Mouse (Mus musculus) kidney, embryonic 16.5 days (tissue): ENCODE results near the gene Smo. TPM values are rescaled to one million over a fixed set of nuclear protein-coding genes. Genes with fewer than 3 reads are reported as not detected.

Source experiments
- ATAC-seq: fragments of 200-750 bp; cut with Nextera tagmentation; 2 replicates; pipeline ENCODE4 v1.8.0; 2017; ENCODE audit warnings: moderate TSS enrichment; ENCODE audit not compliant: low FRiP score, low TSS enrichment
- H3K27ac ChIP-seq: fragments of 300-500 bp; sonication (generic); 2 replicates; pipeline ENCODE4 v1.5.1; 2014; ENCODE audit warnings: low read length
- H3K27me3 ChIP-seq: fragments of 300-500 bp; sonication (generic); 2 replicates; pipeline ENCODE4 v1.6.1; 2014; ENCODE audit warnings: low read length, control low read depth, mixed read lengths; ENCODE audit not compliant: insufficient read depth
- H3K36me3 ChIP-seq: fragments of 300-500 bp; sonication (generic); 2 replicates; pipeline ENCODE4 v1.6.1; 2014; ENCODE audit warnings: low read length, control low read depth, mixed read lengths; ENCODE audit not compliant: insufficient read depth
- H3K4me1 ChIP-seq: fragments of 300-500 bp; sonication (generic); 2 replicates; pipeline ENCODE4 v1.6.1; 2014; ENCODE audit warnings: low read length, control low read depth, mixed read lengths; ENCODE audit not compliant: insufficient read depth
- H3K4me2 ChIP-seq: fragments of 300-500 bp; sonication (generic); replicated peaks from 2 replicates; pipeline ENCODE4 v1.6.1; 2014; ENCODE audit warnings: low read depth, low read length
- H3K4me3 ChIP-seq: fragments of 300-500 bp; sonication (generic); 2 replicates; pipeline ENCODE4 v1.5.1; 2014; ENCODE audit warnings: mild to moderate bottlenecking, low read length
- H3K9ac ChIP-seq: fragments of 300-500 bp; sonication (generic); replicated peaks from 2 replicates; pipeline ENCODE4 v1.6.1; 2014; ENCODE audit warnings: low read length
- H3K9me3 ChIP-seq: fragments of 300-500 bp; sonication (generic); 2 replicates; pipeline ENCODE4 v1.6.1; 2016; ENCODE audit warnings: low read length, control low read depth
- WGBS: fragments of 180-500 bp; shearing (Covaris S2); extraction: QIAGEN DNeasy Blood & Tissue Kit; methylation state at CpG from one replicate; pipeline ENCODE4 v1.1.7; 2014; 5-methylcytosine and 5-hydroxymethylcytosine counted together
- polyA plus RNA-seq: library from polyadenylated mRNA; unstranded; fragments of >200 nt; fragmentation: Nextera tagmentation; extraction: Ambion mirVana; gene quantifications from 2 replicates; pipeline ENCODE4 v1.2.1, GENCODE M21; 2015

Gene Smo
- polyA plus RNA-seq, 1 experiment from 2014 or later, result 42.9 TPM

GRCm38 (mm10) chr6:29768791-29769441 lies 33.6 kb downstream of the Smo start:
- H3K27ac ChIP-seq, result peak overlapping the region; percentile 91
- peak overlapping the region; percentile 92 for H3K4me3 ChIP-seq
- ATAC-seq, result no peak; the same call in 1 of the 2 replicates

GRCm38 (mm10) chr6:29770672-29771321 lies 35.5 kb downstream of the Smo start:
- no peak for ATAC-seq
- Histone ChIP-seq H3K9me3 (no peaks in the 10 kb centered on the region), H3K4me3 (no peak overlapping the region), H3K36me3 (no peaks in the 10 kb centered on the region), H3K4me1 (peaks cover 10% of the 10 kb centered on the region; the same call in 1 of the 2 replicates), H3K9ac (no peak overlapping the region), H3K27me3 (no peaks in the 10 kb centered on the region), H3K4me2 (no peak overlapping the region), H3K27ac (no peak overlapping the region)
- WGBS, result 55% methylated on average over 2 of the region's 2 CpGs

More at GRCm38 (mm10) chr6:29768791-29769441, 33.6 kb downstream of the Smo start:
- Histone ChIP-seq H3K27me3 (no peaks in the 10 kb centered on the region), H3K4me1 (peaks cover 10% of the 10 kb centered on the region; the same call in 1 of the 2 replicates), H3K4me2 (peak overlapping the region; percentile 78), H3K36me3 (no peaks in the 10 kb centered on the region), H3K9ac (peak overlapping the region; percentile 85), H3K9me3 (no peaks in the 10 kb centered on the region)
- under 1% methylated on average over 50 of the region's 50 CpGs for WGBS

DNA sequence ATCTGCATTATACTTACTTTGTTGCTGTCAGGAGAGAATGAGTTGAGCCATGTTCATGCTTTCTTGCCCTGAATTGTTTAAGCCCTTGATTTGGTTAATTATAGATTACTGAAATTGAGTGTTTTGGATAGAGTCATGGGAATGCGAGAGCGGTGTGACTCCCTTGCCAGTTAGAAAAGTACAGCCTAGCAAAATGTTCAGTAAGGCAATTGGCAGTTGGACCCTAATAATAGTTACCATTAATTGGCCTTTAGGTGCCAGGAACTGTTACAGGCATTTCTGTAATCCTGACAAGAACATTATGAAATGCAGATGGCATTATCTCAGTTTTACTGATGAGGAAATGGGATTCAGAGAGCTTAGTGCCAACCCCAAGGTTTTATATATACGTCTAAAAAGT lies 36.9 kb downstream of the Smo start:
- Histone ChIP-seq H3K4me2 (no peak overlapping the region), H3K27me3 (no peaks in the 10 kb centered on the region), H3K9ac (no peak overlapping the region), H3K4me3 (no peak overlapping the region), H3K4me1 (peaks cover 10% of the 10 kb centered on the region; the same call in 1 of the 2 replicates), H3K9me3 (no peaks in the 10 kb centered on the region), H3K36me3 (no peaks in the 10 kb centered on the region), H3K27ac (no peak overlapping the region)
- ATAC-seq, result no peak
- WGBS, result 91% methylated on average over 3 of the region's 3 CpGs

GRCm38 (mm10) chr6:29774161-29774560 lies 38.9 kb downstream of the Smo start:
- Histone ChIP-seq H3K4me1 (peaks cover 8% of the 10 kb centered on the region; the same call in 1 of the 2 replicates), H3K36me3 (no peaks in the 10 kb centered on the region), H3K27me3 (no peaks in the 10 kb centered on the region), H3K9me3 (no peaks in the 10 kb centered on the region), H3K4me2 (no peak overlapping the region), H3K27ac (no peak overlapping the region), H3K4me3 (no peak overlapping the region), H3K9ac (no peak overlapping the region)
- WGBS, result 71% methylated on average over 1 of the region's 1 CpGs
- ATAC-seq, result no peak

GRCm38 (mm10) chr6:29775609-29776008 lies 40.3 kb downstream of the Smo start:
- no peaks in the 10 kb centered on the region for H3K36me3 ChIP-seq
- no peak overlapping the region for H3K27ac ChIP-seq
- H3K4me1 ChIP-seq, result no peaks in the 10 kb centered on the region
- no peaks in the 10 kb centered on the region for H3K9me3 ChIP-seq
- ATAC-seq, result no peak
- 89% methylated on average over 1 of the region's 1 CpGs for WGBS
- H3K4me3 ChIP-seq, result no peak overlapping the region
- H3K9ac ChIP-seq, result no peak overlapping the region
- H3K27me3 ChIP-seq, result no peaks in the 10 kb centered on the region
- H3K4me2 ChIP-seq, result no peak overlapping the region

DNA sequence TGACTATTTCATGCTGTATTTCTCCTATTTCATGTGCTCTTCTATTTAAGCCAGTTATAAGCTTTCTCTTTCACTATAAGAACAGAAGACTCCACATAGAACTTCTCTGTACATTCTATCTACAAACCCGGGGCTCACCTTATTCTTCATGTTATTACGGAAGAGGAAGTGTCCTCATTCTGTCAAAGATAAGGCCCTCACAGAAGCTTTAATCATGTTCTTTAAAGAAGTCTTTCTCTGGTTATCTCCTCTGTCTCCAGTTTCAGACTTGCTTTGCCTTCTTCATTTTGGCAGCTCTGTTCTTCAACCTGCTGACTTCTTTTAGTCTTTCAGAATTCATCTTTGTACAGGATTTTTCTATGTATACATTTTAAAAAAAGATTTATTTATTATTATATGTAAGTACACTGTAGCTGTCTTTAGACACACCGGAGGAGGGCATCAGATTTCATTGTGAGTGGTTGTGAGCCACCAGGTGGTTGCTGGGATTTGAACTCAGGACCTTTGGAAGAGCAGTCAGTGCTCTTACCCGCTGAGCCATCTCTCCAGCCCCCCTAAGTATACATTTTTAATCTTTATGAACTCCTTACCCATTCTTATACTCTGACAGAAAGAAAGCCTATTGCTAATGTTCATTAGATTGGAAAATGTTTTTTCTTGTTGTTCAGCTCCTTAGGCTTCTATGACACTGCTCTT lies 41.4 kb downstream of the Smo start:
- WGBS, result 90% methylated on average over 4 of the region's 4 CpGs
- no peak for ATAC-seq
- H3K9me3 ChIP-seq, result no peaks in the 10 kb centered on the region

GRCm38 (mm10) chr6:29777238-29777555 lies 41.9 kb downstream of the Smo start:
- no peak overlapping the region for H3K4me3 ChIP-seq
- 0 out of 2 replicates have a peak, but pooled peaks have one; percentile 42 for ATAC-seq
- no peaks in the 10 kb centered on the region for H3K9me3 ChIP-seq
- 57% methylated on average over 3 of the region's 3 CpGs for WGBS
- no peak overlapping the region for H3K4me2 ChIP-seq
- H3K4me1 ChIP-seq, result no peaks in the 10 kb centered on the region
- H3K9ac ChIP-seq, result no peak overlapping the region
- no peaks in the 10 kb centered on the region for H3K36me3 ChIP-seq
- no peak overlapping the region for H3K27ac ChIP-seq
- H3K27me3 ChIP-seq, result no peaks in the 10 kb centered on the region

More for the DNA sequence above, 41.4 kb downstream of the Smo start:
- Histone ChIP-seq H3K27me3 (no peaks in the 10 kb centered on the region), H3K36me3 (no peaks in the 10 kb centered on the region), H3K27ac (no peak overlapping the region), H3K4me3 (no peak overlapping the region), H3K4me2 (no peak overlapping the region), H3K4me1 (no peaks in the 10 kb centered on the region), H3K9ac (no peak overlapping the region)

DNA sequence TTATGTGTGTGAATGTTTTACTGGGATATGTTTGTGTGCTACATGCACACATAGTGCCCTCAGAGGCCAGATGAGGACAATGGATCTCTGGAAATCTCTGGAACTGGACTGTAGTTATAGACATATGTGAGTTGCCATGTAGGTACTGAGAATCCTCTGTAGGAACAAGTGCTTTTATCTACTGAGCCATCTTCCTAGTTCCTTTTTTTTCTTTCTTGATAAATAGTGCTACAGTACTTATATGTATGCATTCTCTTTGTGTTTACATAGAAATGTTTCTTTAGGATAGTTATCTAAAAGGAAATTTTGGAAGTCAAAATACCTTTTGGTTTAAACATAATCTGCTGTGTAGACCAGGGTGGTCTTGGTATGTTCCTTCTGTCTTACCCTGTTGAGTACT lies 44.8 kb downstream of the Smo start:
- no peak overlapping the region for H3K27ac ChIP-seq
- H3K36me3 ChIP-seq, result no peaks in the 10 kb centered on the region
- H3K4me2 ChIP-seq, result no peak overlapping the region
- H3K9ac ChIP-seq, result no peak overlapping the region
- no peaks in the 10 kb centered on the region for H3K9me3 ChIP-seq
- no peaks in the 10 kb centered on the region for H3K4me1 ChIP-seq
- no peak for ATAC-seq
- no peak overlapping the region for H3K4me3 ChIP-seq
- H3K27me3 ChIP-seq, result no peaks in the 10 kb centered on the region

- Histone ChIP-seq H3K36me3 (no peaks in the 10 kb centered on the region), H3K9ac (no peak overlapping the region), H3K9me3 (no peaks in the 10 kb centered on the region), H3K27me3 (no peaks in the 10 kb centered on the region), H3K4me1 (no peaks in the 10 kb centered on the region), H3K4me3 (no peak overlapping the region), H3K4me2 (no peak overlapping the region), H3K27ac (no peak overlapping the region)
- ATAC-seq, result no peak
- 97% methylated on average over 2 of the region's 2 CpGs for WGBS
Measured at GRCm38 (mm10) chr6:29780571-29780970, 45.3 kb downstream of the Smo start.

DNA sequence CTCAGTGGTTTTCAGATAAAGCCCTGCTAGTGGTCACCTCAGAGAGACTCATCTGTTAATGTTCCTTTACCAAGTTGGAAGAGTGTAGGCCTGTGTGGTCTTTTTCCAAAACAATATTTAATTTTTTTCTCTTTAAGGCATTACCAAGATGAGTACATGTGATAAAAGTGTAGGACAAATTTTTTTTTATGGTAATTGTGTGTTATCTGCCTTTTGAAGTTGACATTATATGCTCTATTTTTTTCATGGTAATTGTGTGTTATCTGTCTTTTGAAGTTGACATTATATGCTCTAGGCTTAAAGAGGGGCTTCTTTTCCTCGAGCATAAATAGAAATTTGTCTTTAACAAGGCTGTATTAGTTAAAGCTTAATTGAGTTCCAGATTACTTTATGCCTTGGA lies 46.9 kb downstream of the Smo start:
- Histone ChIP-seq H3K27me3 (no peaks in the 10 kb centered on the region), H3K9ac (no peak overlapping the region), H3K4me3 (no peak overlapping the region), H3K4me1 (no peaks in the 10 kb centered on the region), H3K27ac (no peak overlapping the region), H3K36me3 (no peaks in the 10 kb centered on the region), H3K4me2 (no peak overlapping the region), H3K9me3 (no peaks in the 10 kb centered on the region)
- 66% methylated on average over 1 of the region's 1 CpGs for WGBS
- no peak for ATAC-seq
